Mouse (Mus musculus) kidney, embryonic 14.5 days (tissue): Measurements from ENCODE around the gene Nckap5l. TPM values are rescaled to one million over a fixed set of nuclear protein-coding genes. Genes with fewer than 3 reads are reported as not detected.

Experiments
- ATAC-seq: fragments of 200-750 bp; cut with Nextera tagmentation; 2 replicates; pipeline ENCODE4 v1.8.0; 2017; ENCODE audit warnings: moderate number of reproducible peaks, mild to moderate bottlenecking, moderate TSS enrichment, moderate library complexity; ENCODE audit not compliant: low FRiP score, low TSS enrichment
- H3K27ac ChIP-seq: fragments of 300-500 bp; sonication (generic); 2 replicates; pipeline ENCODE4 v1.5.1; 2014; ENCODE audit warnings: low read depth, mild to moderate bottlenecking, low read length, moderate library complexity, mixed read lengths
- H3K27me3 ChIP-seq: fragments of 300-500 bp; sonication (generic); 2 replicates; pipeline ENCODE4 v1.6.1; 2014; ENCODE audit warnings: mild to moderate bottlenecking, low read length; ENCODE audit not compliant: control insufficient read depth, insufficient read depth
- H3K36me3 ChIP-seq: fragments of 300-500 bp; sonication (generic); 2 replicates; pipeline ENCODE4 v1.6.1; 2014; ENCODE audit warnings: low read length, mixed read lengths; ENCODE audit not compliant: control insufficient read depth, insufficient read depth
- H3K4me1 ChIP-seq: fragments of 300-500 bp; sonication (generic); 2 replicates; pipeline ENCODE4 v1.6.1; 2014; ENCODE audit warnings: low read length, mixed read lengths; ENCODE audit not compliant: control insufficient read depth, insufficient read depth
- H3K4me2 ChIP-seq: fragments of 300-500 bp; sonication (generic); replicated peaks from 2 replicates; pipeline ENCODE4 v1.6.1; 2014; ENCODE audit warnings: low read depth, mild to moderate bottlenecking, low read length
- H3K4me3 ChIP-seq: fragments of 300-500 bp; sonication (generic); 2 replicates; pipeline ENCODE4 v1.5.1; 2014; ENCODE audit warnings: mild to moderate bottlenecking, low read length
- H3K9ac ChIP-seq: fragments of 300-500 bp; sonication (generic); 2 replicates; pipeline ENCODE4 v1.6.1; 2014; ENCODE audit warnings: low read depth, mild to moderate bottlenecking, low read length, moderate library complexity
- H3K9me3 ChIP-seq: fragments of 300-500 bp; sonication (generic); 2 replicates; pipeline ENCODE4 v1.6.1; 2016; ENCODE audit warnings: low read length; ENCODE audit not compliant: control insufficient read depth
- whole genome bisulfite sequencing: fragments of 180-500 bp; shearing (Covaris S2); extraction: QIAGEN DNeasy Blood & Tissue Kit; methylation state at CpG from one replicate; pipeline ENCODE4 v1.1.7; 2014; 5-methylcytosine and 5-hydroxymethylcytosine counted together
- polyA plus RNA-seq: library from polyadenylated mRNA; unstranded; fragments of >200 nt; fragmentation: Nextera tagmentation; extraction: Ambion mirVana; gene quantifications from 2 replicates; pipeline ENCODE4 v1.2.1, GENCODE M21; 2014

Nckap5l gene
- polyA plus RNA-seq, 1 experiment from 2014 or later: 11.8 TPM

DNA sequence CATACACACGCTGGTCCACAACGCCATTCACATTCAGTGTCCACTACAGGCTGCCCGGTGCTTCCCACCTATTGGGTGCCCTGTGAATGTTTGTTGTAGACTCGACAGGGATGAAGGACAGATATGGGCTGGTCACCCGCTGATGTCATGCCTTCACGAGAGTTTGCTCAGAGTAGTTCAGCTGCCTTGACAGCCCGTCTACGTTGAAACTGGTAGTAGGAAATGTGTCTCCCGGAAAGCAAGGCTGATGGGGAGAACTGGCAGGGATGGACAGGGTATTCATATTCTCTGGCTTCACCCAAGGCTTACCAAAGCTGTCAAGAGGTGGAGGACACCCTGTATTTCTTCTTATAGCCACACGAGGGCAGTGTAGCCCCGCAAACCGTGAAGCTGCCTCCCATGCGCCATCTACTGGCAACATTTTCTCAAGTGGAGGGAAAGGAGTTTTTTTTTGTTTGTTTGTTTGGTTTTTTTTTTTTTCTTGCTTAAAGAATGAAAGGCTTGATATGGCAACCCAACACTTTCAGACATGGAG is 41.1 kb downstream of the Nckap5l start:
- Histone ChIP-seq H3K9ac (no peak overlapping the region), H3K9me3 (no peaks in the 10 kb centered on the region), H3K27me3 (no peaks in the 10 kb centered on the region), H3K4me1 (peaks cover 11% of the 10 kb centered on the region), H3K4me2 (no peak overlapping the region), H3K36me3 (no peaks in the 10 kb centered on the region), H3K4me3 (no peak overlapping the region), H3K27ac (no peak overlapping the region)
- WGBS: 22% methylated on average over 13 of the region's 13 CpGs
- ATAC-seq: no peak

DNA sequence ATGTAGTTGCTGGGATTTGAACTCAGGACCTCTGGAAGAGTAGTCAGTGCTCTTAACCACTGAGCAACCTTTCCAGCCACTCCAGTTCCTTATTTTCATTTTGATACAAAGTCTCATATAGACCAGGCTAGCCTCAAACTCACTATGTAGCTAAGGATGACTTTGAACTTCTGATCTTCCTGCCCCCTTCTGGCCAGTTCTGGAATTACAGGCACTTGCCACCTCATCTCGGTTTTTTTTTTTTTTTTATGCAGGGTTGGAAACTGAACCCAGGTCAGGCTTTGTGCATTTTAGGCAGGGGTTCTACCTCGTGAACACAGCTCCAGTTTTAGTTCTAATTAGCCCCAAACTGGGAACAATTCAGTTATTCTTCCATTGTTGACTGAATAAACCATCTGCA is 41.8 kb downstream of the Nckap5l start:
- no peaks in the 10 kb centered on the region for H3K36me3 ChIP-seq
- H3K4me3 ChIP-seq: no peak overlapping the region
- 31% methylated on average over 2 of the region's 2 CpGs for WGBS
- H3K9ac ChIP-seq: no peak overlapping the region
- no peak for ATAC-seq
- no peaks in the 10 kb centered on the region for H3K9me3 ChIP-seq
- H3K27me3 ChIP-seq: no peaks in the 10 kb centered on the region
- H3K4me1 ChIP-seq: peaks cover 6% of the 10 kb centered on the region
- no peak overlapping the region for H3K4me2 ChIP-seq
- no peak overlapping the region for H3K27ac ChIP-seq

DNA sequence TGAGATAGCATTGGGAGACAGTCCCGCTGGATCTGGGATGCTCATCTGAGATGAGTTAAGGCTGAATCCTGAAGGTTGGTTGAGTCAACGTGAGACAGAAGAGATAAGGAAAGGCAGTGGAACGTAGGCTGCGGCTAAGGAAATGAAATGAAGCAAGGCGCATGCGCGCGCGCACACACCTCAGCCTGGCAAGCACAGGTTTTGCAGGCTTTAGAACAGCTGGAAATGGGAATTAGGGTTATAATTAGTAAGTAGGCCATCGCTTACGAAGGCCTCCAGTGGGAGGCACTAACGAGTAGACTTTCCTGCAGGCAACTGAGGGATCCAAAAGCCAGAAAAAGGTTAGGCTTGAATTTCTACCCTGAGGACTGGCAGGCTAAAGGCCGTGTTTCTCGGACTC is 45.8 kb downstream of the Nckap5l start:
- ATAC-seq: no peak
- peaks cover 36% of the 10 kb centered on the region for H3K36me3 ChIP-seq
- no peaks in the 10 kb centered on the region for H3K4me1 ChIP-seq
- no peak overlapping the region for H3K4me3 ChIP-seq
- H3K27ac ChIP-seq: no peak overlapping the region
- H3K27me3 ChIP-seq: no peaks in the 10 kb centered on the region
- no peaks in the 10 kb centered on the region for H3K9me3 ChIP-seq
- no peak overlapping the region for H3K9ac ChIP-seq
- H3K4me2 ChIP-seq: 0 out of 2 replicates have a peak overlapping the region, but pooled peaks have one; percentile 3
- WGBS: 59% methylated on average over 14 of the region's 14 CpGs

GRCm38 (mm10) chr15:99408845-99409244 is 48.7 kb downstream of the Nckap5l start:
- Histone ChIP-seq H3K4me1 (no peaks in the 10 kb centered on the region), H3K4me3 (no peak overlapping the region), H3K36me3 (peaks cover 65% of the 10 kb centered on the region), H3K9me3 (no peaks in the 10 kb centered on the region), H3K4me2 (no peak overlapping the region), H3K27ac (no peak overlapping the region), H3K27me3 (no peaks in the 10 kb centered on the region), H3K9ac (no peak overlapping the region)
- WGBS: 91% methylated on average over 9 of the region's 9 CpGs
- no peak for ATAC-seq

- no peak overlapping the region for H3K4me2 ChIP-seq
- no peak overlapping the region for H3K4me3 ChIP-seq
- WGBS: 88% methylated on average over 15 of the region's 15 CpGs
- ATAC-seq: no peak
- no peaks in the 10 kb centered on the region for H3K9me3 ChIP-seq
- H3K27ac ChIP-seq: no peak overlapping the region
- H3K9ac ChIP-seq: no peak overlapping the region
- peaks cover 80% of the 10 kb centered on the region for H3K36me3 ChIP-seq
- H3K27me3 ChIP-seq: no peaks in the 10 kb centered on the region
- no peaks in the 10 kb centered on the region for H3K4me1 ChIP-seq
Measured at GRCm38 (mm10) chr15:99406986-99407570, 50.5 kb downstream of the Nckap5l start.

GRCm38 (mm10) chr15:99405150-99405549 is 52.4 kb downstream of the Nckap5l start:
- H3K4me1 ChIP-seq: peaks cover 10% of the 10 kb centered on the region
- no peak overlapping the region for H3K4me3 ChIP-seq
- H3K27ac ChIP-seq: no peak overlapping the region
- no peaks in the 10 kb centered on the region for H3K27me3 ChIP-seq
- peaks cover 79% of the 10 kb centered on the region for H3K36me3 ChIP-seq
- no peak for ATAC-seq
- H3K4me2 ChIP-seq: no peak overlapping the region
- no peak overlapping the region for H3K9ac ChIP-seq
- 93% methylated on average over 9 of the region's 9 CpGs for WGBS
- H3K9me3 ChIP-seq: no peaks in the 10 kb centered on the region

- no peak for ATAC-seq
- H3K4me2 ChIP-seq: no peak overlapping the region
- no peak overlapping the region for H3K9ac ChIP-seq
- peaks cover 24% of the 10 kb centered on the region for H3K4me1 ChIP-seq
- no peak overlapping the region for H3K4me3 ChIP-seq
- H3K9me3 ChIP-seq: no peaks in the 10 kb centered on the region
- H3K27me3 ChIP-seq: no peaks in the 10 kb centered on the region
- peaks cover 65% of the 10 kb centered on the region for H3K36me3 ChIP-seq
- 84% methylated on average over 12 of the region's 12 CpGs for WGBS
- H3K27ac ChIP-seq: no peak overlapping the region
Measured at GRCm38 (mm10) chr15:99403159-99403889, 54.2 kb downstream of the Nckap5l start.

DNA sequence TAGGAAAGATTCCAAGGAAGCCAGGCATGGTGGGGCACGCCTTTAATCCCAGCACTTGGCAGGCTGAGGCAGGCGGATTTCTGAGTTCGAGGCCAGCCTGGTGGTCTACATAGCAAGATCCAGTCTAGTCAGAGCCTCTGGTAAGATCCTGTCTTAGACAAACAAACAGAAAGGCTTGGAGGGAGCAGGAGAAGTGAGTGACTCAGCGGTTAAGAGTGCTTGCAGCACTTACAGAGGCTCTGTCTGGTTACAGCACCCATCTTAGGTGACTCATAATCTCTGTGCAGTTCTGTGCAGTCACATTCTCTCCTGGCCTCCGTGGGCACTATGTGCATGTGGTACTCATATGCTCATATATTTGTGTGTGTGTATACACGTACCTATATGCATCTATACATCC is 56.9 kb downstream of the Nckap5l start:
- no peaks in the 10 kb centered on the region for H3K9me3 ChIP-seq
- peaks cover 37% of the 10 kb centered on the region for H3K36me3 ChIP-seq
- no peak overlapping the region for H3K4me3 ChIP-seq
- no peak for ATAC-seq
- peaks cover 44% of the 10 kb centered on the region for H3K4me1 ChIP-seq
- 81% methylated on average over 6 of the region's 6 CpGs for WGBS
- H3K27ac ChIP-seq: no peak overlapping the region
- no peaks in the 10 kb centered on the region for H3K27me3 ChIP-seq
- H3K4me2 ChIP-seq: no peak overlapping the region
- no peak overlapping the region for H3K9ac ChIP-seq

DNA sequence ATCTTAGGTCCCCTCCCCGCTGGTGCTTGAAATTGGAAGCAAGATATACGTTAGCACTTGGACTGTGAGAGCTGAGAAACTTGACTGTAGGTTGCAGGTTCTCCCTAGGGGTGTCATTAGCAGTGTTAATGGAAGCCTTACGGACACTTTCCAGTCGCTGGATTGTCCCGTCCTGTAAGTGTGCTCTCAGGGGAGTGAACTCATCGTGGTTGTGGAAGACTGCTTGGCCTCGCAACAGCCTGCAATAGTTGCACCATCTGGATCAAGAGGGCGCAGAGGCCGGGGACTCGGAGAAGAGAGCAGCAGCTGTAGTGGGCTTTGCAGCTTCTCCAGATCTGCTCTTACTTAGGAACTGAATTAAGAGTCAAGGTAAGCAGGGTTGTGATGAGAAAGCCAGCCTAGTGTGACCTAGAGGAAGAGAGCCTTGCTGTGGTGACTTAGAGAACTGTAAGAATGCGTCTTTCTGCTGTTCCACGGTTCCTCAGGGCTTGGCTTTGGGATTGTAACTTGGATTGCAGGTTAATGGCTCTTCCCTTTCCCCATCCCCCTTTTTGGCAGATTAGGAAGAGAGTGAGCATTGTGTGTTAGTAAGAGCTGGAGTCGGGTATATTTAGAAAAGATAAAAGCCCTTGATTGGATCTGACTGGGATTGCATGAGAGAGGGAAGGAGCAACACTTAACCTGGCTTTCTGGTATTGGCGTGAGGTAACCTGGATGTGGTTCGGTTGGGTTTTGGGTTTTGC is 57.9 kb downstream of the Nckap5l start:
- no peak overlapping the region for H3K27ac ChIP-seq
- no peak overlapping the region for H3K4me3 ChIP-seq
- peaks cover 53% of the 10 kb centered on the region for H3K4me1 ChIP-seq
- peaks cover 28% of the 10 kb centered on the region for H3K36me3 ChIP-seq
- H3K27me3 ChIP-seq: no peaks in the 10 kb centered on the region
- no peak overlapping the region for H3K4me2 ChIP-seq
- no peaks in the 10 kb centered on the region for H3K9me3 ChIP-seq
- no peak for ATAC-seq
- 71% methylated on average over 15 of the region's 15 CpGs for WGBS
- no peak overlapping the region for H3K9ac ChIP-seq
